Mouse (Mus musculus) olfactory bulb, adult 2 months (tissue): Measurements from ENCODE around the gene Shtn1.

Source experiments
- CTCF ChIP-seq: fragments of 200-500 bp; IDR thresholded peaks from 2 replicates; pipeline ENCODE4 v1.5.1; 2012; ENCODE audit warnings: low read depth, mild to moderate bottlenecking, low read length, moderate library complexity; ENCODE audit not compliant: insufficient read depth
- POLR2A ChIP-seq: fragments of 200-500 bp; IDR thresholded peaks from 2 replicates; pipeline ENCODE4 v1.6.1; 2012; ENCODE audit warnings: mild to moderate bottlenecking, low read depth, low read length, moderate library complexity; ENCODE audit not compliant: insufficient read depth

DNA sequence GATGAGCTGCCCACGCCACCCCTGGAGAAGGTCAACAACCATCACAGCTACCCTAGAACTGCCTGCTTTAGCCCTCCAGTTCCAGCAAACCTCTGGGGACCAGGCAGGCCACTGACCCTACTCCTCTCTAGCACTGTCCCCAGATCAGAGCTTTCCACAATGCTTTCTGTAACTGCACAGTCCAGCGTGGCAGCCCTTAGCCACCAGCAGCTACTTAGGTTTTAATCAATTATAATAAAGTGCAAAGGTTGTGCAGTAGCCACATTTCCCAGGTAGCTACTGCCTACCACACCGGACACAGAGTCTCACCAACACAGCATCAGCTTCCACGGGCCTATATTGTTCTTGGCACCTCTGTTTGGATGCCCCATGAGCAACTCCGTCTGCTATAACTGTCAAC, 11.3 kb downstream of the Shtn1 start:
- TF ChIP-seq CTCF (no peak), POLR2A (no peak)
